Mouse (Mus musculus) spleen, adult 12 weeks (tissue): ENCODE data around the gene Slc35c2.

Experiments used
- DNase-seq: peaks from one replicate; pipeline ENCODE4 v3.0.0; 2022; ENCODE audit warnings: low spot score

Slc35c2 gene

DNA sequence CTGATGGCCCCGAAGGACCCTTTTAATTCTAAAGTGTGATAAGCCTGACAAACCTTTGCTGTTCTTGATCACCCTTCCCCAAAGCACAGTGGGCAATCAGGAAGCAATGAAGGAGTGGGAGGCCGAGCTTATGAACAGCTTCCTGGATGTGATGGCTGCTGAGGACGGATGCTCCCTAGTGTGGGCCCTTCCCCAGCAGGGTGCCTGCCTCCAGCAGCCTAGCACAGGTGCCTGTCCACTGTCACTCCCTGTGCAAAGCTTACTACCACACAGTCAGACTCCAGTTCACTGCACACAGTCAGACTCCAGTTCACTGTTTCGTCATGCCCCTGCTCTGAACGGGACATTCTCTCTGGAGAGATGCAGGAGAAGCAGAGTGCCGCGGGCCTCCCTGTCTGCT lies 24.7 kb upstream of the Slc35c2 start:
- no peak for DNase-seq

GRCm38 (mm10) chr2:165311577-165311976 lies 23.9 kb upstream of the Slc35c2 start:
- no peak for DNase-seq

DNA sequence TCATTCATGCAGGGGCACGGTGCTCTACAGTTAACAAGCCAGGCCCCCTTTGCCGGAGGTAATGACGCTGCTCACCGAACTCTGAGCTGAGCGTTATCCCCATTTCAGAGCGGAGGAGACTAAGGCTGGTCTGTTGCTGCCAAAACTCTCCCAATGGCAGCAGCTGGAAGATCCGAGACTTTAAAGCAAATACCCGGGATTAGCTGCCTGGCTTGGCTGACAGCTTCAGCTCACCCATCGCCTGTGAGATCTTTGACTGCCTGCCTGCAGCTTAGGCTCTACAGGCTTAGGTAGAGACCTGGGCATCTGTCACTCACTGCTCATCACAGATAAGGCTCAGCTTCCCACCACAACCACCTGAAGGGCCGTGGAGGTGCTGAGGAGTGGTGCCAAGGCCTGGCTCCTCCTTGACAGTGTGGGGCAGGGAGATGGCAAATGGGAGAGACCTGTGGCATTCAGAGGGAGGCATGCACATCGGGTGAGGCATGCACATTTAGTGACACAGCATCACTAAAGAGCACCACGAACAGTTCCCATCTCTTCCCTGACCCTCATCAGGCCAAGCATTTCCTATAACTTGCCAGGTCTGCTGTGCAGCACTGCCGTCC lies 23.3 kb upstream of the Slc35c2 start:
- DNase-seq, result no peak

GRCm38 (mm10) chr2:165307801-165308200 lies 20.1 kb upstream of the Slc35c2 start:
- no peak for DNase-seq

DNA sequence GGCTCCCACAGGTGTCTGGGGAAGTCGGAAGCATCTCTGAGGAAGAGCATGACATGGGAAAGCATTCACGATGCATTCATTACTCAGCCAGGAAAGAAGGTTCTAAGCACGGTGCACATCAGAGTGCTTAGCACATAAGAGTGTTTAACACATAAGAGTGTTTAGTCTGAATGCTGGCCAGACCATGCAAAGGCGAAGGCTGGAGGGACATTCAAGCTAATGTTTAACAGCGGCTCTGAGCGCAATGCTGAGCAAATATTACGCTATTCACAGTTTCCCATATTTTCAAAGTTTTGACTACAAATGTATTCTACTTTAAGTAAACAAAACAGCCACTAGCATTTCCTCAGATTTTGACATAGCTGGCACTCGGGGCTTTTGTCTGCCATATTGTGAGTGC lies 17.8 kb upstream of the Slc35c2 start:
- no peak for DNase-seq

GRCm38 (mm10) chr2:165304819-165305218 lies 17.1 kb upstream of the Slc35c2 start:
- DNase-seq, result no peak

- no peak for DNase-seq
Observed at GRCm38 (mm10) chr2:165303354-165304012, 15.8 kb upstream of the Slc35c2 start.

- no peak for DNase-seq
Observed at GRCm38 (mm10) chr2:165301409-165301808, 13.7 kb upstream of the Slc35c2 start.

DNA sequence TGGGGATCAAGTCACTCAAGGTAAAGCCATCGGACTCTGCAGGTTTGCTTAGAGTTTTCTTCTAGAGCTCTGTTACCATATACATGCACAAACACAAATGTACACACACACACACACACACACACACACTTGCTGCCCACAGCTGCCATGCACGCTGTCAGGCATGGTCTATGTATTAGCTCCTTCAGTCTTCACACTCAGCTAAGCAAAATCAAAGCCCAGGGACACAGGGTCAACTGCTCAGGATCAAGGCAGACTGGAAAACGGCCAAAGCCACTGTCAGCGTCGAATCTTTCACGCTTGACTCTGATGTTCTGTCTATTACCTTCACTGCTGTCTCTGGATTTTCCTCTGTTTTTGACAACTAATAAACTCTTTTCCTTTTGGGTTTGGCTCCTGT lies 13.2 kb upstream of the Slc35c2 start:
- no peak for DNase-seq

DNA sequence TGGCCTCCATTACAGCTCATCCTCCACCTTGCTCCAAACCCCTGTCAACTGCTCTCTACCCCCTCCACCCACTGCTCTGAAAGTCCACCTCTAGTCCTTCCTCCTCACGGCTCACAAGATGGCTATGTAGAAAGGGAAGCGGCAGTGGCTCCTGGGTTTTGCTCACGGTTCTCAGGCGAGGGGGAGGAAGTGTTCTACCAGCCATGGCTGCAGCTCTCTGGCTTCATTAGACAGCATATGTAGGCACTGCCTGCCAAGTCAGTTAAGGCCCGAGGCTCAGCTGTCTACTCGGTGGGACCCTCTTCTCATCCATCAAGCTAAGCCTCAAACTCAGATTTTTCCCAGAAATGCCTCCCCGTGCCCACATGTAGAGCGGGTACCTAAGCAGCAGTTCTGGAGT lies 12.8 kb upstream of the Slc35c2 start:
- DNase-seq, result no peak

GRCm38 (mm10) chr2:165297429-165297828 lies 9.8 kb upstream of the Slc35c2 start:
- DNase-seq, result no peak

DNA sequence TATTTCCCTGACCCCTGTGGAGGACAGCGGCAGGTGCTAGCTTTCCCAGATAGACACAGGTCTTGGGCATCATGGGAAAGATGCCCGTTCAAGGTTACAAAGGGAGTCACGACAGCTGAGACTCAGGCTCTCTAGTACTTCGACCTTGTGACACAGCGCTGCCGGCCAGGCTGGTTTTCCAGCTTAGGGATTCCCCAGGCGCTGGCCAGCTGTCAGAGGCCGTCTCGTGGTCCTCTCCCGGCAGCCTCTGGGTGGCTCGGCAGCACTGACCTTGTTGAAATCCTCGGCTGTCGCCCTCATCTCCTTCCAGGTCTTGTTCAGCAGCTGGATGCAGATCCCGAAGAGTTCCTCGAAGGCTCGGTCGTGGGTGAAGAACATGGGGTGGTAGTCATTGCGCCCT lies 8.9 kb upstream of the Slc35c2 start:
- DNase-seq, result no peak

DNA sequence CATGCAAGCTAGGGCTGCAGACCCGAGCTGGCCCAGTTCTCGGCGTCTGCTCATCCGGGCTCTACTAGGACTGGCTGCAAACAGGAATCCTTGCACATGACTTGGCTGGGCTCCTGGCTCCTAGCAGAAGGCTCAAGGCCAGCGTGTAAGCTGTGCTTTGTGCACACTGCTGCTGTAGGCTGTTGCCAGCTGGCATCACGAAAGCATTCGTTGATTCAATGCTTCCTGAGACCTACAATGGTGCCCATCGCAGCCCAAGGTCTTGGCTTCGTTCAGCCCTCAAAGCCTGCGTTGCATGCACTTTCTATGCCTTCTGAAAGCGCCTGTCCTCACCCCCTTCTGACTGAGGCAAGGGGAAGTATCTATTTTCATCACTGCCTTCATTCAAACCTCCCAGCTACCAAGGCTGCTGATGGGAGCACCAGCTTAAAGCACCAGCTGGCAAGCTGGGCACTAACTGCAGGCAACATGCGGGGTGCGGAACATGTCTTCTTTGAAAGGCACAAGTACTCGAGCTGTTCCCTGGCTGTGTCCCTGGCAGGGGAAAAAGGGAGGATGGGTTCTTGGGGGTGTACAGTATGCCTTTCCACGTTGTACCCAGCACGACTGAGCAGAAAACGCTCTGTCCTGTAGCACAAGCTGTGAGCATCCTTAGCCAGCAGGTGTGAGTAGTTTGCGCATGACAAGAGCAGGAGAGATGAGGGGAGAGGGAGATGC lies 804 bp upstream of the Slc35c2 start:
- no peak for DNase-seq

DNA sequence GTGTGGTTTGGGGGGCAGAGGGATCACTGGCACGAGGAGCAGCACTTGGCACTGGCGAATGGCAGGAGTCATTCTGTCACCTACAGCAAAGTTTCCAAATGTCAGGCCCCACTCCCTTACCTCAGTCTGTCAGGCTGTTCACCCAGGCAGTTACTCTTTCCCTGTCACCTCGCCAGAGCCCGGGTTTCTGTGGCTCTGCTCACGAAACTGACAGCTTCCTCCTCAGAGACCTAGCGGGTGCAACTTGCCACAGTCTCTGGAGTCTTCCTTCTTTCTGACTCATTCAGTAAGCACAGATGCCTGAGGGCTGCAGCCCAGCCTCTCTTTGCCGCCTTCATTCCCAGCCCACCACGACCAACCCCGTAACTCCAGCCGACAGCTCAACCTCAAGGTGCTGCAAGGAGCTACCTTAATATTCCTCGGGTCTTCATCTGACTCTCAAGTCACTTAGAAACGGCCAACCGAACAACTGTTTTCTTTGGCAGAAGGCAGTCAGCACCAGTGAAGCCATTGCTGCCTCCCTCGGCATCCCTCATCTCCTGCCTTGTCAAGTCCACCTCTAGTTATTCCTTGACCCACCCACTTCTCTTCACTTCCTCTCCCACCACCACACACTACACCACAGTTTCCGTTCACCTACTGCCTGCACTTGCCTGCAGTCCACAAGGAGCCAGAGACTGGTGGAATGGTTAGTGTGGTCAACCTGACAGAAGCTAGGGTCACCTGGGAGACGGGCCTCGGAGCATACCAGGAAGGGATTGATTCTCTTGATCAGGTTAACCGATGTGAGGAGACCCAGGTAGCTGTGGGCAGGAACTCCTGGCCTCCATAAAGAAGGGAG lies 1.1 kb downstream of the Slc35c2 start:
- DNase-seq, result peak; percentile 10

DNA sequence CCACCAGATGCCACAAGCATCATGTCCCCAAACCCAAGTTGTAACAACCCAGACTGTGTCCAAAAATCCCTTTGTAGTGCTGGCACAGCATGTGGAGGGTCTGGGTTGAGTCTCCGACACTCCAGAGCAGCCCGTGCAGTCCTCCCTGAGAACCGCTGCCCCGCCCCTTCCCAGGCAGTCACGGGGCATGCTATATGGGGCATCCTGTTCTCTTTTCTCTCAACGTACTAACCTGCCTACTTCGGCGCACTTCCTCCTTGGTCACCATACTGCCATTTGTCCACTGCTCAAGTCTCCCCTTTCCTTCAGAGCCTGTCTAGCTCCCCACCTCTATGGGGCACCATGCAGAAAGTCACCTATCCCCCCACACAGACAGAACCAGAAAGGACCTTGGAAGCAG lies 2.0 kb downstream of the Slc35c2 start:
- peak; percentile 12 for DNase-seq

GRCm38 (mm10) chr2:165285034-165285433 lies 2.6 kb downstream of the Slc35c2 start:
- DNase-seq, result no peak

GRCm38 (mm10) chr2:165284377-165284776 lies 3.3 kb downstream of the Slc35c2 start:
- no peak for DNase-seq

GRCm38 (mm10) chr2:165283644-165284043 lies 4.0 kb downstream of the Slc35c2 start:
- DNase-seq, result no peak

DNA sequence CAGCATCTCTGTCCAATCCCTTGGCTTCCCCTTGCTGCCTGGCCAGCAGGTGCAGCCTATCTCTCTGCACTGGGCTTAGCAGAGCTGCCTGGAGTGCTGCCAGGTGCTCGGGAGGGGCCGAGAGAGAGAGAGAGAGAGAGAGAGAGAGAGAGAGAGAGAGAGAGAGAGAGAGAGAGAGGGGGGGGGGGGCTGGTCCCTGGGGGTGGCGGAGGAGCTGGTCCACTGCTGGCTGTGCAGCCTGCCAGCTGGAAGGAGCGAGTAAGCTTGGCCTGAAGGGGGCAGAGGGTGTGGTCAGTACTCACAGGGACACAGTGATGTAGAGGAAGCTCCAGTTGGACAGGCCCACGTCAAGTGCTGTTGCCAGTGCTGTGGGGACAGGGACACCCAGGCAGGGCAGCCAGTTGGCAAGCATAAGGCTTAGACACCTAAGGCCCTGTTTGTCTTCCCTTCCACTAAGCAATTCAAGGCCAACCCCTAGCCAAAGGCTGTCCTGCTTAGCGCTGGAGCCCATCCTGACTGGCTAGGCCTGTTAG lies 5.8 kb downstream of the Slc35c2 start:
- no peak for DNase-seq

DNA sequence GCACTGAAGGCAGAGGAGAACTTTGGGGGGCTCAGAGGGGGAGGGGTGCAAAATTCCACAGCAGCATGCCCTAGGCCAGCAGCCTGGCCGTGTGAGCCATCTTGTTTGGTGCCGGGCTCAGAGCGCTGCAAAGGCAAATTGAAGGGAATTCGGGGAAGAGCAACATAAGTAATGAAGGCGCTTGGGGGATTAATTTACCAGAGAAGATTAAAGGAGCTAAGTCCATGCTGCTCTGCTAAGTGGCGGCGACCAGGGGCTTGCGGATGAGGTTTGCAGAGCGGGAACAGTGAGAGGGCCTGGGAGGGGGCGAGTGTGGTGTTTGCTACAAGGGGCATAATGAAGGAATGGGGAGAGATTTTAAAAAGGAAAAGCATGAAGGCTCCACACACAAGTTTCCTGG lies 8.3 kb downstream of the Slc35c2 start:
- DNase-seq, result no peak

DNA sequence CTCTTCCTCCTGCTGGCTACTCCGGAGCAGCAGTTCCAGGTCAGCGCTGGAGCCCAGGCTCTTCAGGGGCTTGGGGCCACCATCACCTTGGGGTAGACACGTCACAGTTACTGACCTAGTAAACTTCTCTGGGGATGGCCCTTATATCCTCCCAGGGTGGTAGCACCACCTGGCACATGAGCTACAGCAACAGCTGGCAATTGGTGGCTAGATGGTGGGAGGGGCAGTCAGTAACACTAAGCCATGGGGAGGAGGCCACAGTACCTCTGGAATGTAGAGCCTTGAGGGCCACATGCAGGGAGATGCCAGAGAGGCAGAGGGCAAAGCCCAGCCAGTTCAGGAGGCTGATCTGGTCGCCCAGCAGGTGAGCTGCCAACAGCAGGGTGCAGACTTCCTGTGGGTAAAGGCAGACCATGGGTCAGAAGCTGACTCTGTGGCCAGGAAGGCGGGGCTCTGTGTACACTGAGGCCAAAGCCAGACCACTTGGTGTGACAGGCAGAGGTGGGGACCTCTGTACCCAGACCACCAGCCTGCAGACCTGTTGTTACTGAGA lies 10.4 kb downstream of the Slc35c2 start:
- no peak for DNase-seq

- DNase-seq, result no peak
Observed at GRCm38 (mm10) chr2:165275824-165276223, 11.8 kb downstream of the Slc35c2 start.
